Mouse (Mus musculus) B cell, adult (primary cell): ENCODE measurements around the gene Ssx2ip. TPM values are rescaled to one million over a fixed set of nuclear protein-coding genes. Genes with fewer than 3 reads are reported as not detected.

Source experiments
- total RNA-seq: library from RNA; stranded (reverse); gene quantifications from 4 replicates; pipeline ENCODE4 v1.2.4, GENCODE M21; 2023; ENCODE audit not compliant: inconsistent age

Gene Ssx2ip
- 1.9 to 3.5 TPM (median 2.1 TPM) in 4 replicates for total RNA-seq

GRCm38 (mm10) chr3:146404311-146405201 lies at the start of gene Ssx2ip:
Ssx2ip (plus strand) TSS chr3:146404642.

GRCm38 (mm10) chr3:146449745-146450250 lies 45.4 kb downstream of the Ssx2ip start, which contains the start of gene Ctbs:
Ctbs (plus strand) TSS chr3:146449795.

Other genes with a start within 250 kb of the Ssx2ip start
- not detected in 4 replicates for gene Lpar3, start 183.7 kb upstream of the Ssx2ip start, total RNA-seq
- 10.5 to 11.1 TPM (median 10.9 TPM) in 4 replicates for gene Ctbs, start 45.2 kb downstream of the Ssx2ip start, total RNA-seq
- 5.7 to 11.1 TPM (median 6.4 TPM) in 4 replicates for gene Spata1, start 95.1 kb downstream of the Ssx2ip start, total RNA-seq
- 110 to 143 TPM (median 138 TPM) in 4 replicates for gene Gng5, start 95.2 kb downstream of the Ssx2ip start, total RNA-seq
- gene Rpf1, start 116.8 kb downstream of the Ssx2ip start, total RNA-seq = 87.1 to 100 TPM (median 92.2 TPM) in 4 replicates
- gene Uox, start 165.8 kb downstream of the Ssx2ip start, total RNA-seq = not detected in 4 replicates
- not detected in 4 replicates for gene Dnase2b, start 211.0 kb downstream of the Ssx2ip start, total RNA-seq
- gene 4930503B20Rik, start 246.7 kb downstream of the Ssx2ip start, total RNA-seq = not detected in 4 replicates